Mouse (Mus musculus) bone marrow, adult 2 months (tissue): ENCODE results near the gene Phf19.

Experiments
- CTCF ChIP-seq: fragments of 200-500 bp; IDR thresholded peaks from 2 replicates; pipeline ENCODE4 v1.5.1; 2011; ENCODE audit warnings: low read length, control low read depth; ENCODE audit not compliant: control insufficient read depth, insufficient read depth
- POLR2A ChIP-seq: fragments of 200-500 bp; IDR thresholded peaks from 2 replicates; pipeline ENCODE4 v1.6.1; 2011; ENCODE audit warnings: low read depth, mild to moderate bottlenecking, control low read depth, low read length, borderline replicate concordance; ENCODE audit not compliant: control insufficient read depth

GRCm38 (mm10) chr2:34958036-34958435, 44.2 kb upstream of the Phf19 start:
- TF ChIP-seq CTCF (no peak), POLR2A (no peak)
